Mouse (Mus musculus) ZHBTc4 (cell line): ENCODE measurements at regions not wholly inside any gene's neighbourhood (a gene's known extent, or its start where the extent isn't known, plus 50 kb on each side); places are given as distances from the start of the nearest gene placed in this dataset.

ENCODE experiments used
- DNase-seq: peaks from one replicate; pipeline ENCODE4 v3.0.0-alpha.2; 2011; ENCODE audit warnings: low read depth, low spot score

DNA sequence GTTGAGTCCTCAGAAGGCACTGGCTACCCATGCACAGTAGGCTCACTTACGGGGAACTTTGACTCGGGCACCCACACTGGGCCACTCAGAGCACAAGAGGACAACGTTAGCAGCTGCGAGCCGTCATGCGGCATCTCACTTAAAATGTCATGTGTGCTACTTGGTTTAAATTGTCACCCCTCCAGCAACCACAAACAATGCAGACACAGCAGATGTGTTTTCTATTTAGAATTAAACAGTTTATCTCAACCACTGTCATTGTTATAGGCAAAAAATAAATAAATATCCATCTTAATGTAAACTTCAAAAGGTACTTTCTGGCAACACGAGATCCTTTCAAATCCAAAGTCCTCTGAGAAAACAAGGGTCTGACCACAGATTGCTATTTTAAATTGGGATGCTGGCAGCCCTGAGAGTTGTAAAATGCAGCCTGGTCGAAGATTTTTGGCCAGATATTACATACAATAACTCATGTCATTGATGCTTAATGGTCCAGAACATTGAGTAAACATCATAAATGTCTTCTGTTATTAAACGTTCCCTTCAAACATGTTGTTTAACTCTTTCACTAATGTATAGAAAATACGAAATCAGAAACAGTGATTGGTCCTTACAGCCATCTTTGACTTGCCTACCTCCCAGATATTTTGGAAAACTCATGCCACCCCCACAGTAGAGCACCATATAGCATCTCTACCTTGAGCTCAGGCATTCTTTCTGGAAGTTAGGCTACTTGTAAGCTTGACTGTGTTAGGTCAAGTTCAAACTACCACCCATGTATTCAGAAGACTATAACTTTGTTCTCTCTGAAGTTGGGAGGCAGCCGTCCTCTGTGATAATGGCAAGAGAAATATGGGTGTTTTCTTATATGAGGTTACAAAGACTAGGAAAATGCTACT, 232.8 kb upstream of the Tcf21 start:
- DNase-seq, result no peak

DNA sequence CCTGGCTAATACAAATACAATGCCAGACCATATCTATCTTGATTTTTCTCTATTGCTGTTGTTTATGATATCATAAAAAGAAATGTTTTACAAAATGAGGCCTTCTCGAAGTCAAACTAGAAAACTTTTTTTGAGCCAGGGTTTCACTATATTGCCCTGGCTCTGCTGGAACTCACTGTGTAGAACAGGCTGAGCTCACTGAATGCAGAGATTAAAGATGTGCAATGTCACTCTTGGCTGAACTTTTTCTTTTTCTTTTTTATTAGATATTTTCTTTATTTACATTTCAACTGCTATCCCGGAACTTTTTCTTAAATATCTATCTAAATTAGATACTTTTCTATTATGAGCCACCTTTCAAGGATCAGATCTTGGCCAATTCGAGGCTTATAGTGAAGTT, 224.5 kb upstream of the Tcf21 start:
- DNase-seq, result no peak

DNA sequence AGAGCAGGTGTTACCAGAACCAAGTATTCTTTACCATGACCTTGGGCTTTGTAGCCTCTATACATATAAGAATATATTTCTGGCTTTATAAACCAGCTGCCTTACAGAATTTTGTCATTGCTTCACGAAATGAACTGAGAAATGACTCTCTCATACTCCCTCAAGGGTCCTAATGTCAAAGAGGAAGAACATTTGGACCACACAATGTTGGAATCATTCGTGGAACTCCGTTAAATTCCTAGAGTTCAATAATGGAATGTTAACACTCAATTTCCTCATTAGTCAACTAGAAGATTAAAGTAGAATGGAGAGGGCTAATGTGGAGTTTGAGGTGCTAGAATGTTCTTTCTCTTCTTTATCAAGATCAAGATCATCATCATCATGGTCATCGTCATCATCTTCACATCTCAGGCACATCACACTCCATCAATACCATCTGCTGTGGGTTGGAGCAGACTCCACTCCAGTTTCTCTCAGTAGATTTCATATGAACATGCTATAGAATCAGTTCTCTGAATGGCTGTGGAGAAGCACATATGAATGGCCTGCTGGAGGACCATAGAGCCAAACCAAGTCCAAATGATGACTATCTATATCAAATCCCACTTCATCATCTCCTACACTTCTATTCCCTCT, 211.6 kb upstream of the Tcf21 start:
- no peak for DNase-seq

DNA sequence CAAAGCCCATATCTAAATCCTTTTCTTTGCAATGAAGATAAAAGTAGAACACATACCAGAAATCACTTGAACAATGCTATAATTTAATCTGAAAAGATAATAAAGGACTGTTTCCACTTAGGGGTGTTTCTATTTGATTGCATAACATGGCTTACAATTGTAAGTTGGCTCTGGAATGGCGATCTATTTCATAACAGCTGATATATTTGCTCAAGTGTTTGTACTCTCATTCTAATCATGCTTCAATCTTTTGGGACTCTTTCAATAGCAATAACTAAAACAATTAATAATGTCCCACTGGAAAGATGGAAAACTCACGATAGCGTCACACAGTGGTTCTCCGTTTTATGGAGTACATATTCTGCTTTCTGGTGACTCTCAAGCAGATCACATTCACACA, 208.0 kb upstream of the Tcf21 start:
- no peak for DNase-seq

DNA sequence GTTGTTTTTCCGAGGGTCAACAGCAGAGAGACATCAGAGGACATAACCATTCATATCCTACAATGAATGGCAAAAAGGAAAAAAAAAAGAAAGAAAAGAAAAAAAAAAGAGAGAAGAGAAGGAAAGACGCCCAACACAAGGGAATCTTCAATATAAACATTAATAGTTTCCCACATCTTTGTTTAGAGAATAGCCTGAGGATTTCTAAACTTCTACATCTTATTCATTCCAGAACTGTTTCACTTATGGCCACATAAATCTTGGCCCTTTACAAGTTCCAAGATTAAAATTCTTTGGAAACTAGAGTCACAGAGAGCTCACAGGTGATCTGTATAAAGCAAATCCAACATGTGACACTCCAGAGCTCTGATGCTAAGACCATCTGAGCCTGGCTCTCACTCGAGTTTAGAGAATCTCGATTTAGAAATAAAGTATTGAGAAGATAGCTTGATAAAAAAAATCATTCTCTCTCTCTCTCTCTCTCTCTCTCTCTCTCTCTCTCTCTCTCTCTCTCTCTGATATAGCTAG, 197.2 kb upstream of the Tcf21 start:
- DNase-seq, result no peak

DNA sequence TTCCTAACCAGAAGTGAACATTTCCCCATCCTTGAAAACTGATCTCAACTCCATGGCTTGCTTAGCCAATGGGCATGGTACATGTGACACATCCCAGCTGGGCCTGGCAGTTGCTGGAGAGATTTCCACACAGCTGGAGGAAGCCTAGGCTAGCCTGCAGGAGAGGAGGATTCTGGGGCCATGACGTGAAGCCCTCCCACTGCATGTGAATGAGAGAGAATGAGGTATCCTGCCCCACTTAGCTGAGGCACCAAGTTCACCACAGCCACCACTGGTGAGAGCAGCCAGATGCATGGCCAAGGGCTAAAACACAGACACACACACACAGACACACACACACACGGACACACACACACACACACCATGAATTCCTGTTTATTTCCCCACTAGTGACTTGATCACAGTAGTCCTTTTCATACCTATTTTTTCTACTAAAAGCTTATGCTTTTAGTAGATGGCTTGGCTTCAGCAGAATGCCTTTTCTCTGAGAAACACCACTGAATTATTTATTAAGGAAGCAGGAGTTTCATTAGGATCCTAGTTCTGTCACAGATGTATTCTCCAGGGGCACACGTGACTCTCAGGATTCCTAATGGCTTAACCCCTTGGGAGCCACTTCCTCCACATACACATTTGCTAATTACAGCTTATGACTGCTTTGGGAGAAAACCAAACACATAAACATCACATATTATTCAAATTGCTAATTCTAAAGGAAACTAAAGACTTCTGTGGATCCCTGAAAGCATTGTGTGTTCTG, 196.1 kb upstream of the Tcf21 start:
- DNase-seq, result no peak

DNA sequence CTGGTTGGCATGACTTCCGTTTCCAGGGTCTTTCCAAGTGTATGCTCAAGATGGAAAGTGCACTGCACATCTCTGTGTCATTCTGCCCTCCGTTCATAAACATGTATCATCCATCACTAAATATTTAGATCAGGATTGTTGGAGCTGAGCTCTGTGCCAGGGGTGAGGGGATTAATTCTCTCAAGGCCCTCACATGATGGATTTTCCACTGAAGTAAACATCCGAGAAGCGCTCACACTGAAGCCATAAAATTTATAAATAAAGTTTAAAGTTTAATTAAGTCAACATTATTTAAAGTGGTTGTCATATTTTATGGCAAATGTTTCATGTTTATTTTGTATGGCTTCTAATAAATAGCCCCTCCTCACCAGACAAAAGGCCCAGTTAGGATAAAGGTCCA, 190.7 kb upstream of the Tcf21 start:
- DNase-seq, result no peak

DNA sequence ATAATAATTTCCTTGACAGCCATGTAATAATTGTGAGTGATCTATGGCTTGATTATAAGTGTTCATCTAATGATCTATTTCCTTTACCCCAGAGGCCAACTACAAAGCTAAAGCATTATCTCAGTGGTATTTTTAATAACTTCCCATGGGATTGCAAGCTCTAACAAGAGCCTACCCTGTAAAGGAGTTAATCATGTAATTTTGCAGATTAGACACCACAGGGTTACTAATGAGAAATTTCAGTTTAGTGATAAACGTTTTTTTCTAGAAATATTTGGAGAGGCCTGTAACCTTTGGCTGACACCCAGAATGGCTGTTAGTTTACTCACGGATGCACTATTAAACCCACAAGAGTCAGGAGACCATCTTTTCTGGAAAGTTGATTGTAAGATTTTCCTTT, 190.2 kb upstream of the Tcf21 start:
- no peak for DNase-seq

DNA sequence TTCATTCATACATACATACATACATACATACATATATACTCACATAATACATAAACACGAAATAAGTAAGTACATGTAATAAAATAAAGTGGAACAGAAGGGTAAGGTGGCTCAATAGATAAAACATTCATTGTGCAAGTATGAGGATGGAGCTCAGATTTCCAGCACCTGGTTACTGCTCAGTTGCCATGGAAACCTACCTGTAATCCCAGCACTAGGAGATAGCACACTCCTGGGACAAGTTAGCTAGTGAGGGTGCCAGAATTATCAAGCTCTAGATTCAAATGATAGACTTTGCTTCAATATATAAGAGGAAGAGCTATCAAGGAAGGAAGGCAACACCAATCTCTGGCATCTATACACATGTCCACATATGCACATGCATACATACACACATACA, 184.8 kb upstream of the Tcf21 start:
- DNase-seq, result no peak

DNA sequence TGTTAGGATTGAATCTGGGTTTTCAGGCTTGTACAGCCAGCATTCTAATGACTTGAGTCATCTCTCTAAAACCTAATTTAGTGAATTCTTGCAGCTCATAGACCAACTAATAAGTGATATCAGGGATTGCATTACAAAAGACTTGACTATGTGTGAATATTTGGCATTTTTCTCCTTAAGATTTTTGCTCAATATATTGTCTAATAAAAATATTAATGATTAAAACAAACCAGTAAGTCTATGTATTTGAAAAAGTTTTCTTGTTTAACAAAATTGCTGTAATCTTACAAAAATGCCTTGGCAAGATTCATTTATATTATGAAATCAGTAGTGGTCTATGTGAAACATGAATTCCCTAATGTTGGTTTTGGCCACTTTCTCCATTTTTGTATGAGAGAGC, 183.7 kb upstream of the Tcf21 start:
- no peak for DNase-seq

DNA sequence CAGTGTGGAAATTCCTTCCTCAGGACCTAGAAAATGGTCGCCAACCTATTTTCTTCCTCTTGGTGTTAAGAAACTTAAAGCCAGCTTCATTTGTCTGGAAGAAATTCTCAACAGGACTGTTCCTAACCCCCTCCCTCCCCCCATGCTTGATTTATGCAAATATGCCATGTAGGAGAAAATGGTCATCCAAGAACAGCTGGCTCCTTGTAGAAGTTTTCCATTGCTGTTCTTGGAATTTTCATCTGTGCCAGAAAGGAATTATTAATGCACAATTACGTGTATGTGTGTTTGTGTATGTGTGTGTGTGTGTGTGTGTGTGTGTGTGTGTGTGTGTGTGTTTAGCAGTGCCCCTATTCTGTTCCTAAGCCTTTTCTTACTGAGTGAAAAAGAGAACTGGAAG, 178.6 kb upstream of the Tcf21 start:
- DNase-seq, result no peak

DNA sequence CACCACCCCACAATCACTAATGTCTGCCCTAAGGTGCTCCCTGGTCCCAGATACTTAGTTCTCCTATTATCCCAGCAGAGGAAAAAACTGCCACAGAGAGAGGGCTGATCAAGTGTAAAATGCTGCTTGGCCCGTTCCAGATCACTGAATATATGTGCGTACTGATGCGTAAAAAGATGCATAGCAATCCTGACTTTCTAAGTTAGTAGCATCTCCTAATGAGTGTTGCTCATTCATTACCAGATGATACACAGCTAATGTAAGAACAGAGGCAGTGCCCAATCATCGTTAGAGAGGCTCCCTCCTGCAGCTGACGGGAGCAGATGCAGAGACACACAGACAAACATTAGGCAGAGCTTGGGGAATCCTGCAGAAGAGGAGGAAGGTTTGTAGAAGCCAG, 177.6 kb upstream of the Tcf21 start:
- DNase-seq, result no peak

DNA sequence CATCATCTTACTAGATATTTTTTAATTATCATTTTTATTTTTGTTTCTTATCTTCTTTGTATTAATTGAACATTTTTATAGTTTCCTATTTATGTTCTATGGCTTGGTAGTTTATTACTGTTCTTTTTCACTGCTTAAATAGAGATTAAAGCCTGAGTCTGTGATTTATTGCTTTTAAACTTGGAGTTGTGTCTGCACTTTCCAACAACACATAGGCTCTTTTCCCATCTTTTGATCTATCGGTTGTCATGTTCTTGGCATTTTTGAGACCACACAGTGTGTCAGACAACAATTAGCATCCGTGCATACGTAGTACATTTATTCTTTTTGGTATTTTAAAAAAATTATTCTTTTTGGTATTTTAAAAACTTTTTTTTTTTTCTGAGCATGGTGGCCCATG, 173.2 kb upstream of the Tcf21 start:
- no peak for DNase-seq

DNA sequence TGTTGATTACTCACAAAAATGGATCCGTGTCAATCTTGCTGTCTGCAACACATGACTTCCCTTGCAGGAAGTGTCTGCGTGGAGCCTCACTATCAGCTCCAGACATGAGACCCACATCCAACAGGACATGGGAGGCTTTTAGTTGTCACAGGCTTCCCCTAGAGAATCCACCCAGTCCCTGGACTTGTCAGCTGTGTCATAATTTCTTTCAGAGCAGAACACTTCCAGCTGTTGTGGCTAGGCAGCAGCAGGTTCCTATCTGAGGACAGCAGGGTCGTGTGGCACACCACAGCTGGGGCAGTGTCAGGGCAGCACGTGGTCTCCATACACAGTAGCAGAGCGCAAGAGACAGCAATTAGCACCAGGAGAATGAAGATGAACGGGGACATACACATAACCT, 161.8 kb upstream of the Tcf21 start:
- no peak for DNase-seq

DNA sequence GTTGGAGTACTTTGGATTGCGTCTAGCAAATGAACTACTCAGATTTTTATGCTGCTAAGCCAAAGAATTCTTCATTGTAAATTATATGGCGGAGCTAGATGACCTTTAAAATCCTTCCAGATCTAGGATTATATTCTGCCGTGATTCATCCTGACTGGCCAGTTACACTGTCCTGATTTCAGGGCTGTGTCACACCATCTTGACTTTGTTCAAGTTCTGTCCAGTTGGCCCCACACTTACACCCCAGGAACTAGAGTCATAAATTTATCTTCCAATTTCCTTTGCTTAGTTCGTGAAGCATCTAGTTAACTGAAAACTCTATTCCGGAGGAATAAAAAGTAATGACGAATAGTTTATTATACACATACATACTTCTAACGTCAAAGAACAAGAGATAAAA, 158.5 kb upstream of the Tcf21 start:
- no peak for DNase-seq

DNA sequence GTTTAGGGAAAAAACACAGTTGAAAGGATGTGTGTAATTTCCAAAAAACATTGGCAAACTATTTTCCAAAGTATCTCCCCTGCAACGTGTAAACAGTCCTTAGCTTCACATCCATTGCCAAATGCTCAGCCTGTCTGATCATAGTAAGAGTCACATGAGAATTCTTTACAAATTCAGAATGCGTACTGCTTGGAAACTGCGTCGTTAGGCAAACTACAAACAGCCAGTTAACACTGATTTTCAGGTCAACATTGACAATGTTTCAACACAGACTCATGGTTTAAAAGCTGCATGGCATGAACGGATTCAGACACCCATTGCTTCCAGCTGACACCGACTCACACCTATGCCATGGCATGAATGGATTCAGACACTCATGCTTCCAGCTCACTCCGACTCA, 137.0 kb upstream of the Tcf21 start:
- no peak for DNase-seq

DNA sequence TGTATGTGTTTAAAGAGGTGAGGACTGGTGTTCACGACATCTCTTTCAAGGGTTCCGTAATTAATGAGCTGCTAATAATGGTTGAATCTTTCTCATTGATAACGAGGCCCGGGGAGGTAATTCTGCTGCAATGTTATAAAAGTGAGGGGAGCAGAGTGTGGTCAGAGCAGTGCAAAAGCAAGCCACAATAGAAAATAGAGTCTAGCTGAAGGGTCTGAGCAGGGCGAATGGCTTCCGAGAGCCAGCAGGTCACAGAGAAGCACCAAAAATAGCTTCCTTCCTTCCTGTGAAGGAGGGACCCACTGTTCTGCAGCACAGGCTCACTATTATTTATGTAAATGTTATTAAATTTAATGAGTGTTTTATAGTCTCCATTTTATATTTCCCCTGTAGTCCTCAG, 133.3 kb upstream of the Tcf21 start:
- DNase-seq, result no peak

DNA sequence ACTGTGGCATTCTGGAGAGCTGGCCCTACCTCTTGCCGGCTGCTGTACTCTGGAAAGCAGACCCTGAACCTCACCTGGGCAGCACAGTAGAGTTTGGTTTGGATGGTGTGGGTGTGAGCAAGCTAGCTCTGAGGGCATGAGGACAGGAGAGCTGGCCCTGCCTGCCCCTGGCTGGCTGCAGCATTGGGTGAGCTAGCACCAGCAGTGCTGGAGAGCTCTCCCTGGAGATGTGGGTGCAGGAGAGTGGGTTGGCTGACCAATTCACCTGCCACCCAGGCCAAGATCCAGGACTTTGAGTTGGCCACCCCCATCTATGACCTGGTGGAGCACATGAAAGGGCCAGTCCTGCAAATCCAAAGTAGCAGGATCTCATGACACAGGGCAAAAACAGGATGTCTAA, 124.3 kb upstream of the Tcf21 start:
- no peak for DNase-seq

DNA sequence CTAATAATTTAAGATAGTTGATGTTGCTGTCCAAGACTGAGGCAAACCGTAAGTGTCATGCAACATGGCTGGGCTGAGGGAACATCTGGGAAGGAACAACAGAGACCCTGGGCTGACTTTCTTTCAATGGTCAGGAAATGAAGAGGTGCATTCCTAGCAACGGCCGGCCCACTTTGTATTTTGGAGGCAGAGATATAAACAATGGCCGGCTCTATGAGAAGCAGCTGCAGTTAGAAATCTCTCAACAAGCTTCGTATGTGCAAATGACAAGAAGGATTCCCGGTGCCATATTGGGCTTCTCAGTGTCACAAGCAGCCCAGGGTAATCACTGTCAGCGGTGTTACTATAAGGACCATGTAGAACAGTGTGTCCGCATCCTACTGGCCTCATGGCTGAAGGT, 108.0 kb upstream of the Tcf21 start:
- no peak for DNase-seq

DNA sequence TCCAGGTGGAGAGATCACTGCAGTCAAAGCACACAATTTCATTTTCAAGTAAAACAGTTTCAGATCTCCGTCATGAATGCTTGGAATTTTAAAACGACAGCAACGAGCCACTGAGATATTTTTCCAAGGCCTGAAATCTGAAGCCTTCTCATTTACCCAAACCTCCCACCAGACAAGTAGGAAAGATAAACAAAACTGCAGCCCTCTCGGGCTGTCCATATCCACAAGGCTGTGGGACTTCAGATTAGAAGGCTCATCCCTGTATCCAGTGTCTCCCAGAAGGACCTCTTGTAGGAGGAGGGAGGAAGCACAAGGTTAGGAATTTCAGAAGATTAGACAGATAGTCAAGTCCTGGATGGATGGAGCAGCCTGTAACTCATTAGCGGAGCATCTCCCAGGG, 106.1 kb upstream of the Tcf21 start:
- DNase-seq, result no peak

DNA sequence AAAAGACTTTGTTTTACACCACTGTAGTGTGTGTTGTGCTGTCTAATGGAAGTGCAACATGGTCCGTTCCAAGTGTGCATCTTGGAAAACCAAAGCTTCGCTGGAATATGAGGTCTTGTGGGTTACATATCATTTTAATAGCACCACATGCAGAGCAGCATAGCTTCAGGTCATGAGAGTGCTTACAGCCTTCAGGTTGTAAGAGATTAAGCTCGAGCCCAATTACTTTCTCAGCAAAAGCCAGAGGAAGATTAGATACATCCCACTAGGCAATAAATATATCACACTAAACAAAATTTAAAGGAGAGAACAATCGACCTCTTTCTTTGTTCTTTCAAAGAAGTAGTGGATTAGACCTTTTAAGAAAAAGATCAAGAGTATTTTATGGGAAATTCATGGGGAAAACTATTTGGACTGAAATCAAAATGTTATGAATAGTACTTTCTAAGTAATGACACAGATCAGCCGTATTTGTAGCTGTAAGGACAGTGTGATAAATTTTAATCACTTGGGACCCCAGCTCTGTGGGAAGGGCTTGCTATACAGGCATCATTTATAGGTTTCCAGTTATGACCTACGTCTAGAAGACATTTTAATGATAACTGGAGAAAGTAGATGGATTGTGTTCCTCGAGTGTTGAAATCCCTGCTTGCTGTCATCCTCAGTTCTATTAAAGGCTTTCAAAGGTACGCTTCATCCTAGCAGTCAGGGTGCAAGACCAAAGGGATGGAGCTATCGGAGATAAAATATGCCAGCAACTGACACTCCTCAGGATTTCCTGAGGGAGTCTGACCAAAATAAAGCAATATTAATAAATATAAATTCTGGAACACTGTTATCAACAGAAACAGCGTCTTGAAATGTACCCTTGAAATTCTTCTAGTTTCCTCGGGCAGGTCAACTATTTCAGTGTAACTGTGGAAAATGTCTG, 101.3 kb upstream of the Tcf21 start:
- no peak for DNase-seq
